Mouse (Mus musculus) Muller cell, postnatal 12 days (primary cell): ENCODE results near the gene 9530053A07Rik.
A peak's percentile ranks its signal among the peaks of the same experiment; 100 is the strongest.
"Not testable (repeated sequence)": the region's sequence is repeated elsewhere in the genome, so short reads cannot be mapped to it uniquely, and the experiment has no call there.

Experiments
- DNase-seq: peaks from one replicate; pipeline ENCODE4 v3.0.0-alpha.2; 2015; ENCODE audit errors: inconsistent ontology term

The 9530053A07Rik gene

DNA sequence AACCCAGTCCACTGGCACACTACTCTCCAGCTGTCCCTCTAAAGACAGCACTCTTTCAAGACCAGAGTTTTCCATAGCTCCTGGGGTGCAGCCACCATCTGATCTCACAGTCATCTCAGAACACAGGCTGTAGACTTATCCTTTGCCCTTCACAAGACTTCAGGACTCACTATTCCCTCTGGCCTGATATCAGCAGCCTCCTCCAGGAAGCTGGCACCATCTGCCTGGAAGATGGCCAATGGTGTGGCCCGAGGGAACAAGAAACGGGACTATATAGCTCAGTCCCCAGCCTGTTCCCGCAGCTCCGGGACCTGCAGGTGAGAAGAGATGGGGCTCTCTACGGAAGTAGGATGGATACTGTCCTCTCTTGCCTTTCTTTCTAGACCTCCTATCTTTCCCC lies at the start of gene 9530053A07Rik:
Gene 9530053A07Rik (plus strand): TSS at position 301 of the 400 bp plus-strand sequence.
- no peak for DNase-seq

DNA sequence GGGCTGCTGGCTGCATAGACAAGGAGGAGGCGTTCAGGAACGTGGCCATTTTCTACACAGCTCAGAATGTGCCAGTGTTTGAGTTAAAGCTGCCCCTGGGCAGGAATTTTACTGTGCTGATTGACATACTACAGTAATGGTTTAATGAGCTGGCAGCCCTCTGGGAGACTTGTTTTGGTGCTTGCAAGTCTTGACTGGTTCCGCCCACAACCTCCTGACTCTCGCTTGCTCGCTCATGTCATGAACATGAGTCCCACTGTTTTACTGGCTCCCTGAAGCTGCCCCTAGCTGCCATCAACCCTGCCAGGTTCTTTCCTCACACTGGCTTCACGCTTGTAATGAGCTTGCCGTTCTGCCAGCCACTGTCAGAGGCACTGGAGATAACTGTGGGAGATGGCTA lies 45.1 kb upstream of the 9530053A07Rik start:
- DNase-seq: peak; percentile 67

DNA sequence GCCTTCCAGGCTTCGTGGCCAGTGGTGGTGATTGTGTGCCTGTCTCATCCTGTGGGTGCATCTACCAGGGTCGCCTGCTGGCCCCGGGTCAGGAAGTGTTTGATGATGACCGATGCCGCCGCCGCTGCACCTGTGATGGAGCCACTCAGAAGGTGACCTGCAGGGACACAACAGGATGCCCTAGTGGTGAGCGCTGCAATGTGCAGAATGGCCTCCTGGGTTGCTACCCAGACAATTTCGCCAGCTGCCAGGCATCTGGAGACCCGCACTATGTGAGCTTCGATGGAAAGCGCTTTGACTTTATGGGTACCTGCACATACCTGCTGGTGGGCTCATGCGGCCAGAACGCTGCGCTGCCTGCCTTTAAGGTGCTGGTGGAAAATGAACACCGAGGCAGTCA lies 43.0 kb upstream of the 9530053A07Rik start:
- no peak for DNase-seq

DNA sequence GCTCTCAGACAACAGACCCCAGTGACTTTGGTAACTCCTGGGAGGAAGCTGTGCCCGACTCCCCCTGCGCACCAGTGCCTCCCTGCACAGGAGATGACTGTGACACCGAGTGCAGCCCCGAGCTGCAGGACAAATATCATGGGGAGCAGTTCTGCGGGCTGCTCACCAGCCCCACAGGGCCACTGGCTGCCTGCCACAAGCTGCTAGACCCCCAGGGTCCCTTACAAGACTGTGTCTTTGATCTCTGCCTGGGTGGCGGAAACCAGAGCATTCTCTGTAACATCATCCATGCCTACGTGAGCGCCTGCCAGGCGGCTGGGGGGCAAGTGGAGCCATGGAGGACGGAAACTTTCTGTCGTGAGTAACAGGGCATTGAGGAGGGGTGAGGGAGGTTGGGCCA lies 35.7 kb upstream of the 9530053A07Rik start:
- no peak for DNase-seq

DNA sequence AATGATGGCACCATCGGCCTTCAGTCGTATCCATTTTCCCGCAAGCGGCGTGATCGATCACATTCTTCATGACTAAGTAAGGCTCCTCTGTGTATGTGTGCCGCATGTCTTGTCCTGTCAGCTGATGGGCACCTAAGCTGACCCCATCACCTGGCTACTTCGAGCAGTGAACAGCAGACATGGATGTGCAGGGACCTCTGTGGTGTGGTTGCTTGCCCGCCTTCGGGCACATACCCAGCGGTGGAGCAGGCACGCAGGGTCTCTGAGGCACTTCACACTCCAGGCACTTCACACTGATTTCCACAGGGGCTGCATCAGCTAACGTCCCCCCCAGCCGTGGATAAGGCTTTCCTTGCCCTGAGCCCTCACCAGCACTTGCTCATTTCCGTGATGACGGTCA lies 30.2 kb upstream of the 9530053A07Rik start:
- DNase-seq: no peak

DNA sequence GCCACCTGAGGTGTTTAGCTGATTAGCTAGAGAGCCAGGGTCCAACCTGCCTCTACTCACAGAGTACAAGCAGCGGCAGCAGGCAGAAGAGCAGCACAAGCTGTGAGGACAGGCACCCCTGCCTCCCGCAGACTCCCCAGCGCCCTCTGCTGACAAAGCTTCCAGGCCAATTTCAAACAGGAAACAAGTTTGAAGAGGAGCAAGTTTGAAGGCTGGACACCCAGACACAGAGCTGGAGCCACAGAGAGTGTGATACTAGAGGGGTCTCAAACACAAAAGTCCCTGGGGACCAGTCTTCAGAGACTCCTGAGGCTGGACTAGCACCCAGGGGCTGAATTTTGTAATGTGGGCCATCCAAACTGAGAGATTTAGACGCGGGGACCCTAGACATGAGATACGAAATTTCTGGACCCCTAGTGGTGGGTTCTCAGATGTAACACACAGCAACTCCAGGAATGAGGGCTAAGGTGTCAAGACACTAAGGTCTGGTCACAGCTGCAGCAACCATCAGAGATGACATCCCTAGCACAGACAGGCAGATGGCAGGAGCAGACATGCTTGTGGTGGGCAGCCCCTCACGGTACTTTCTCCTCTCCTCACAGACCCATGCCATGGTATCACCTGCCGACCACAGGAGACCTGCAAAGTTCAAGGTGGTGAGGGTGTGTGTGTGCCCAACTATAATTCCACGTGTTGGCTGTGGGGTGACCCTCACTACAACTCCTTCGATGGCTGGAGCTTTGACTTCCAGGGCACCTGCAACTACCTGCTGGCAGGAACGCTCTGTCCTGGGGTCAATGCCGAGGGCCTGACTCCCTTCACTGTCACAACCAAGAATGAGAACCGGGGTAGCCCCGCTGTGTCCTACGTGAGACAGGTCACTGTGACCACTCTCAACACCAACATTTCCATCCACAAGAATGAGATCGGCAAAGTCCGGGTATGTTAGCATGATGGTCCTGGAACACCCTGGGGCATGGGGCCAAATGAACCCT lies 28.4 kb upstream of the 9530053A07Rik start:
- DNase-seq: peak; percentile 22

DNA sequence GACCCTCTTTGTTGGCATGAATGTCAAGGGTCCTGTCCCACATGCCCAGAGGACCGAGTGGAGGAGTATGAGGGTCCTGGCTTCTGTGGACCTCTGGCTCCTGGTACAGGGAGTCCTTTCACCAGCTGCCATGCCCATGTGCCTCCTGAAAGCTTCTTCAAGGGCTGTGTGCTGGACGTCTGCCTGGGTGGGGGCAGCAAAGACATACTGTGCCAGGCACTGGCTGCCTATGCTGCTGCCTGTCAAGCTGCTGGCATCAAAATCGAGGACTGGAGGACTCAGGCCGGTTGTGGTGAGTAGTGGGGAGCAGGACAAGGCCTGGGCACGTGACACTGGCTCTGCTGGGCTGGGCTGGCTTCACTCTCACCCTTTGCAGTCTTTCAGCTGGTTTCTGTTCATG lies 26.3 kb upstream of the 9530053A07Rik start:
- DNase-seq: not testable (repeated sequence)

DNA sequence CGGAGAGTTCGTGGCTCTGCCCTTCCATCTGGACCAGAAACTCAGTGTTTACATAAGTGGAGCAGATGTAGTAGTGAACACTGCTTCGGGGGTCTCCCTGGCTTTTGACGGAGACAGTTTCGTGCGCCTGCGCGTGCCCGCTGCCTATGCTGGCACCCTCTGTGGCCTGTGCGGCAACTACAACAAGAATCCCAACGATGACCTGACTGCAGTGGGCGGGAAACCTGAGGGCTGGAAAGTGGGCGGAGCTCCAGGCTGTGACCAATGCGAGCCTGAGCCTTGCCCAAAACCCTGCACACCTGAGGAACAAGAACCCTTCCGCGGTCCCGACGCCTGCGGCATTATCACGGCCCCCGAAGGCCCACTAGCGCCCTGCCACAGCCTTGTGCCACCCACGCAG lies 24.6 kb upstream of the 9530053A07Rik start:
- peak; percentile 15 for DNase-seq

DNA sequence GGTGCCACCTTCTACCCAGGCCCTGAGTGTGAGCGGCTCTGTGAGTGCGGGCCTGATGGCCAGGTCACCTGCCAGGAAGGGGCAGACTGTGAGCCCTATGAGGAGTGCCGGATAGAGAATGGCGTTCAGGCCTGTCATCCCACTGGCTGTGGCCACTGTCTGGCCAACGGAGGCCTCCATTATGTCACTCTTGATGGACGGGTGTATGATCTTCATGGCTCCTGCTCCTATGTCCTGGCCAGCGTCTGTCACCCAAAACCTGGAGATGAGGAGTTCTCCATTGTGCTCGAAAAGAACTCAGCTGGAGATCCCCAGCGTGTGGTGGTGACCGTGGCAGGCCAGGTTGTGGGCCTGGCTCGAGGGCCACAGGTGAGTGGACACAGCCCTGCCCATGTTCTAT lies 23.0 kb upstream of the 9530053A07Rik start:
- no peak for DNase-seq

DNA sequence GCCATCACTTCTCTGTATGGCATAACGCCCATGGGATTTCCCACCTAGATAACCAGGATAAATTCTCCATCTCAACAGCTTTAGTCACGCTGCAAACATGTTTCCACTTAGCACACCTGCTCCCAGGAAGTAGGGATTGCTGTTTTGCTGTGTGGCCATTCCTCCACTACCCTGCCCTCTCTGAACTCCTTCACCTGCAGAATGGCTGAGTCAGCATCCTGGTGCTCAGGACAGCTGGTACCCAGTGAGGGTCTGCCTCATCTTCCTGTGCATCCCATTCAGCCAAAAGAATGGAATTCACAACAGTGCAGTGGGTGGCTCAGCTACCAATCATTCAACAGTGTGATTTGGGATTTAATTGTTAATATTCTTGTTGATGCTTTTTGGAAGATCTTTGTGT lies 14.6 kb upstream of the 9530053A07Rik start:
- no peak for DNase-seq

DNA sequence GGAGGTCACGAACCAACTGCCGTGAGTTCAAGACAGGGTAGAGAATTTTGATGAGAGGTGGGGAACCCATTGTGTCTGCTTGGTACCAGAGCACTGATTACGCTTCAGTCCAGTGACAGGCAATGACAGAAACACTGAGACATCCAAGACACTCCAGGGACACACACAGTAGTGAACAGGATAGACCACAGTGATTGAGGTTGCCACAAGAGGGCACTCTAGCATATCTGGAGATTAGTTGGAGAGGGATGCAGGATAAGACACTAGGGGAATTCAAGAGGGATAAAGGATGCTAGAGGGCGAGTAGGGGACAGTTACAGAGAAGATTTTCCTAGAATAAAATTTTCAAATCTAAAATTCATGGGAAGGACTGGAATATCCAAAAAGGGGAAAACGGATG lies 8.3 kb downstream of the 9530053A07Rik start:
- DNase-seq: peak; percentile 18

DNA sequence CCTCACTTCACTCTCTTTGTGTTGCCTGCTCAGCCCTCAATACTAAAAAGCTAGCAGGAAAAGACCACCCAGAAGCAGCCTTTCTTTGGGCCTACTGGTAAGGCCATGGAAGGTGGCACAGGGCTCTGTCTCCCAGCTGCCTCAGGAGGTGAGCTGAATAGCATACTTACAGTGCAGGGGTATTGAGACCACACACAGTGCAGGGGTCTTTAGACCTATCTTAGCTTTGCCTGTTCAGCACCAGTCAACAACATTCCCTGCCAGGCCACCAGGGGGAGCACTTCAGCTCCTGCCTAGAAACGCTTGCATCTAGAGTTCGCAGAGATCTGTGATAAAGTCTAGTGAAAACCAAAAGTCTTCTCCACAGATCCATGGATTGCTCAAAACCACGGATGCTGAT lies 19.0 kb downstream of the 9530053A07Rik start:
- peak; percentile 66 for DNase-seq

DNA sequence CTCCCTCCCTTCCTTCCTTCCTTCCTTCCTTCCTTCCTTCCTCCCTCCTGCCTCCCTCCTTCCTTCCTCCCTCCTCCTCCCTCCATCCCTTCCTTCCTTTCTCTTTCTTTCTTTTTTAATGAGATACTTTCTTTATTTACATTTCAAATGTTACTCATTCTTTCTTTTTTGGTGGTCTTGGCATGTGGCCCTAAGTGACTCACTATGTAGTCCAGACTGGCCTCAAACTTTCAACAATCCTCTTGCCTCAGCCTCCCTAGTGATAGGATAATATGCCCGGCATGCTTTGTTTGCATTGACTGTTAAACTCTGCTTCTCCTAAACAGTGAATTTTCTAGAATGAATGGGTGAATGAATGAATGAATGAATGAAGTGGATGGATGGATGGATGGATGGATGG lies 20.6 kb downstream of the 9530053A07Rik start:
- DNase-seq: no peak

DNA sequence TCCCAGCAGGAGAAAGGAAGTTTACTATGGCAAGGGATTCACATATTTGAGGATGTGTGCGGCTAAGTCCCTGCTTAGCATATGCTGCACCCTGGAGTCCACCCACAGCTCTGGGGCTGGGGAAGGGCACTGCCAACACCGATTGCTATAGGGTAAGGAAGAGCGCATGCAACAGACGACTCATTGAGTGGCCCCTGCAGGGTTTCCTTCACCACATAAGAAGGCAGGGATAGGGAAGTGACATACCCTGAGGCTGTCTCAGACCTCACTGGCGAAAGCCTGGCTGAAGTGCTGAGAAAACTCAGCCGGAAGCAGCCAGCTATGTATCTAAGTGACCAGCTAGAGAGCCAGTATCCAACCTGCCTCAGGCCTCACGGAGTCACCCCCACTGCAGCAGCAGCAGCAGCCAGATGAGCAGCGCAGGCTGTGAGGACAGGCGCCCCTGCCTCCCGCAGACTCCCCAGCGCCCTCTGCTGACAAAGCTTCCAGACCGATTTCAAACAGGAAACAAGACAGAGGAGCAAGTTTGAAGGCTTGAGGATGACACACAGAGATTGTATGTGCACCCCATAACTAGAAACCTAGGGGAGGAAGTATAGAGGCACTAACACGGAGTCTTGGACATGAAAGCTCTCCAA lies 22.4 kb downstream of the 9530053A07Rik start:
- no peak for DNase-seq

DNA sequence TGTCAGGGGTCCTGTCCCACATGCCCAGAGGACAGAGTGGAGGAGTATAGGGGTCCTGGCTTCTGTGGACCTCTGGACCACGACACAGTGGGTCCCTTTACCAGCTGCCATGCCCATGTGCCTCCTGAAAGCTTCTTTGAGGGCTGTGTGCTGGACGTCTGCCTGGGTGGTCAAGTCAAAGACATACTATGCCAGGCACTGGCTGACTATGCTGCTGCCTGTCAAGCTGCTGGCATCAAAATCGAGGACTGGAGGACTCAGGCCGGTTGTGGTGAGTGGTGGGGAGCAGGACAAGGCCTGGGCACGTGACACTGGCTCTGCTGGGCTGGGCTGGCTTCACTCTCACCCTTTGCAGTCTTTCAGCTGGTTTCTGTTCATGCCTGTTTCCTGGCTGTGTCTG lies 24.3 kb downstream of the 9530053A07Rik start:
- not testable (repeated sequence) for DNase-seq

DNA sequence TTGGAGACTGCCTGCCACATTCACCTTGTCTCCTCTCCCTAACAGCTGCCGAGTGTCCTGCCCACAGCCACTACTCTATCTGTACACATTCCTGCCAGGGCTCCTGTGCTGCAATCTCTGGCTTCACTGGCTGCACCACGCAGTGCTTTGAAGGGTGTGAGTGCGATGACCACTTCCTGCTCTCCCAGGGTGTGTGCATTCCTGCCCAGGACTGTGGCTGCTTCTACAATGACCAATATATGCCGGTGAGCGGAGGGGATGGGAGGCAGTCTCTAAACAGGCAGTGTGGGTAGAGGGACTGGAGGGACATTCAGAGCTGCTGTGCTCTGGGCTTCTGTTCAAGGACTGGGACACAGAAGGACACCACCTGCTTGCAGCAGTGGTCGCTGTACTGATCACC lies 30.0 kb downstream of the 9530053A07Rik start:
- peak; percentile 69 for DNase-seq

DNA sequence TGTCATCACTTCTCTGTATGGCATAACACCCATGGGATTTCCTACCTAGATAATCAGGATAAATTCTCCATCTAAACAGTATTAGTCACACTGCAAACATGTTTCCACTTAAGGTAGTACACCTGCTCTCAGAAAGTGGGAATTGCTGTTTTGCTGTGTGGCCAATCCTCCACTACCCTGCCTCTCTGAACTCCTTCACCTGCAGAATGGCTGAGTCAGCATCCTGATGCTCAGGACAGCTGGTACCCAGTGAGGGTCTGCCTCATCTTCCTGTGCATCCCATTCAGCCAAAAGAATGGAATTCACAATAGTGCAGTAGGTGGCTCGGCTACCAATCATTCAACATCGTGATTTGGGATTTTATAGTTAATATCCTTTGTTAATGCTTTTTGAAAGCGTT lies 30.6 kb downstream of the 9530053A07Rik start:
- DNase-seq: no peak

DNA sequence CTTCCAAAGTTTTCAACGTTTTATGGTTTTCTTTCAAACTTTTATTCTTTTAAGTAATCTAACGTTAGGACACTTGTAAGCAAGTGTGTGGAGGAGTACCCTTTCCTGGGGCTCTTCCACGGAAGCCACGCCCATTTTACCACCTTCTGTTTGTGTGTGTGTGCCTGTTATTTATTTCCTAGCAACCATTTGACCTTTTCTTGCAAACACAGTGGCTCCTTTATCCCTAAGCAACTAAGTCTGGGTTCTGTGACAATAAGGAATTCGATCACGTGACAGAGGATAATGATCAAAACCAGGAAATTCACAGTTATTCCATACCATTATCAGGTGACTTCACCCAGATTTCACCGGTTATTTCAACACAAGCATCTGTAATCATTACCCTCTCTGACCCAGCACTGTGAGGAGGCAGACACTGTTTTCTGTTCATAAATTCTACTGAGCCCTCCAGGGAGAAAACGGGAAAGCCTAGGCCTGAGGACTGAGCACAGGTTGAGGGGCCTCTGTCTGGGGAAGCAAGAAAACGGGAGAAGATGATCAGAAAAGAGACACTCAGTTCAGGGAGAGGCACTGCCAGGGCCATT lies 32.0 kb downstream of the 9530053A07Rik start:
- DNase-seq: no peak

DNA sequence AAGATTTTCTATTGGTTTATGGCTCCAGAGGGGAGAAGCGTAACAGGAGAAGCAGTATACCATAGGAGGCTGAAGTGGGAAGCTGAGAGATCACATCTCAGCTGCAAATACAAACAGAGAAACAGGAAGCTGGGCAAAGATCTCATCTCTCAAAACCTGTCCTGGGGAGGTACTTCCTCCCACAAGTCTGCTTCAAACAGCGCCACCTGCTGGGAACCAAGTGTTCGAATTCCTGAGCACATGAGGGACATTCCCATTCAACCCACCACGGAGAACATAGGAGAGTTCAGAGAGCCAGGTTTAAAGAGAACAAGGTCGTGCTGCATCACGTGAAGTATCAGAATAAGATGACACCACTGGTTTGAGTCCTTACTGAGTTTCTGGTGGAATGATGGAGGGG lies 36.1 kb downstream of the 9530053A07Rik start:
- no peak for DNase-seq

DNA sequence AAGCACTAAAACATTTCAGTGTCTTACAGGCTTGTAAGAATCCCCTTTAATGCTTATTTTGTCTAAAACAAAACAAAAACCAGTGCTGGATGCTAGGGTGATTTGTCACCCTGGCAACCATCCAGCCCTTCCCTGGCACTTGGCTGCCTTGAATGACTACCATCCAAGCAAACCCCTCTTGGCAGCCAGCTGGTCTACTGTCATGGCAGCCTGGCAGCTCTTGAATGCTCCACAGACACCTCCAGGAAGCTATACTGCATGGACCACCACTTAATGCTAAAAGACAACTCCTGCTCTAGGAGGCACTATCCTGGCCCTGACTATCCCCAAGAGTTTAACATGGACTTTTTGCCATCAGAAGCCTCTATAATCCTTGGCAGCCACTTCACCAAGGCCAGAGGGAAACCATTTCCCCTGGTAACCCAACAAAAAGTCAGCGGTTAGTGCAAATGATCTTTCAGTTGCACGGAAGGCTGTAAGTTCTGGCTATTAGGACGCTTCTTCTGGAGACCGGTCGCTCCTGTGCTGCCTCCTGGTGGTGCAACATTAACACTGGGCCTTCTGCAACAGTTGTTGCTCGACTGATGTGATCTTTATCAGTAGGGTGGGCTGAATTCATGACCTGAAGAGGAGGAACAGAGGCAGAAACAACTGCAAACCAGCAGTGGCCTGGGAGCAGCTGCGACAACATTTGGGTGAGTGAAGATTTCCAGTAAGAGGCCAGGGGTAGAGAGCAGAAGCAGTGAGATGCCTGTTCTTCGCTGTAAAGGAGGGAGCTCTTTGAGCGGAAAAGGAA lies 39.3 kb downstream of the 9530053A07Rik start:
- DNase-seq: peak; percentile 96

DNA sequence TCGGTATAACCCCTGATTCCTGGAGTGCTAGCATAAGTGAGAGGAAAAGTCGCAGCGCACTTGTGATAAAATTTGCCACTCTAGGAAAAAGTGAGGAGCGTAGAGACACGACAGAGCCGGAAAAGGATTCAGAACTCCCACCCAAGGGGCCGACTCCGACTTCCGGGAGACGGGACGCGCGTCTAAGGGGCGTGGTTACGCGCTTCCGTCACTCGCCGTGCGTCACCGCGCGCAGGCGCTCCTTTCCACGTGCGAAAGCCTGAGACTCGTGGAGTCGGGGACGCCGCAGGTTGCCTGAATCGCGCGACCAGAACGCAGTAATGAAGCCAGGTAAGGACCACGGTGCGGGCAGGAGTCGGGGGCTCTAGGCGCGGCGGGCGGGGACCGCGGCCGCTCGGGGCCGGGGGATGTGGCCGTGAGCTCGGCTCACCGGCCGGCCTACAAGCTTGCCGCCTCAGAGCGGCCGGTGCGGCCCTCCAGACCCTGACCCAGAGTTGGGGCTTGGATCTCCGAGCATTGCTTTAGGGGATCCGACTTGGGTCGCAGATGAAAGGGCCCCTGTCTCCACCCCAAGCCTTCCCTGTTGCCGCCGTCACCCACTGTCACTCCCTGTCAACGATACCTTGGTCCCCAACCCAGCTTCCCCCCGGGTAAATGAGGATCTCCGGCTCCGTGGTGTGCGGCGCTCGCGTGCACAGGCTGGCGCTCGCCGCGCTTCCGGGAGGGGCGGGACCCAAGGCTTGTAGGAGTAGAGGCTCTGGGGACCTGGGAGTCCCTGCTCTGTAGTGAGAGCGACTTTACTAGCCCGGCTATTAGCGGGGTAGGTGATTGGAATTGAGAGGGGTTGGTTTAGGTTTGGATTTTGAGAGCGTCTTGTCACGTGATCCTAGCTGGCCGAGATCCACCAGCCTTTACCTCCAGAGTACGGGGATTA lies 40.5 kb downstream of the 9530053A07Rik start, which contains the start of gene Fbl:
Gene Fbl (plus strand): TSS at position 222 of the 934 bp plus-strand sequence.
- DNase-seq: peak; percentile 93
